Mouse (Mus musculus): ENCODE data around the gene Fam240a. TPM values are rescaled to one million over a fixed set of nuclear protein-coding genes. Genes with fewer than 3 reads are reported as not detected.

Gene Fam240a
- not detected in 2 replicates for total RNA-seq (2014; rRNA removed)
- polyA plus RNA-seq (2015; fragmentation: Nextera tagmentation; extraction: Ambion mirVana) = not detected in 2 replicates

- DNase-seq (ENCODE audit: low spot score) (no peak), ATAC-seq (ENCODE audit: low FRiP score) (no peak)
- Histone ChIP-seq H3K36me3 (ENCODE audit: insufficient read depth, low read length) (no peaks in the 10 kb centered on the region), H3K4me2 (ENCODE audit: low read depth, low read length, poor library complexity, severe bottlenecking) (no peak within 1 kb of the TSS), H3K27me3 (ENCODE audit: insufficient read depth, low read length) (no peaks in the 10 kb centered on the region), H3K27ac (ENCODE audit: low read depth, low read length) (no peak within 1 kb of the TSS), H3K9ac (replicated peaks; ENCODE audit: low read length, poor library complexity, severe bottlenecking) (no peak within 1 kb of the TSS), H3K9me3 (ENCODE audit: low read length) (no peaks in the 10 kb centered on the region), H3K4me1 (ENCODE audit: insufficient read depth, low read length) (no peaks in the 10 kb centered on the region), H3K4me3 (ENCODE audit: low read depth, low read length) (no peak within 1 kb of the TSS)
- no peak for TF ChIP-seq CTCF (IDR thresholded peaks at IDR 0.05)
- 93% methylated on average over 7 of the region's 7 CpGs for WGBS
Observed at GRCm38 (mm10) chr9:110916786-110917185, at the start of gene Fam240a. Gene Fam240a, minus strand, starts transcription at chr9:110916861.

- no peaks in the 10 kb centered on the region for H3K27me3 ChIP-seq (ENCODE audit: insufficient read depth, low read length)
- no peaks in the 10 kb centered on the region for H3K9me3 ChIP-seq (ENCODE audit: low read length)
- H3K4me2 ChIP-seq (ENCODE audit: low read depth, low read length, poor library complexity, severe bottlenecking) = no peak overlapping the region
- no peak overlapping the region for H3K4me3 ChIP-seq (ENCODE audit: low read depth, low read length)
- no peak overlapping the region for H3K27ac ChIP-seq (ENCODE audit: low read depth, low read length)
- no peaks in the 10 kb centered on the region for H3K36me3 ChIP-seq (ENCODE audit: insufficient read depth, low read length)
- H3K9ac ChIP-seq (replicated peaks; ENCODE audit: low read length, poor library complexity, severe bottlenecking) = no peak overlapping the region
- DNase-seq (ENCODE audit: low spot score) (no peak), ATAC-seq (ENCODE audit: low FRiP score) (no peak)
- H3K4me1 ChIP-seq (ENCODE audit: insufficient read depth, low read length) = no peaks in the 10 kb centered on the region
- TF ChIP-seq CTCF (IDR thresholded peaks at IDR 0.05) = no peak
- WGBS = 64% methylated on average over 2 of the region's 2 CpGs
Observed at GRCm38 (mm10) chr9:110965910-110966231, 49.2 kb upstream of the Fam240a start.

- H3K36me3 ChIP-seq (ENCODE audit: insufficient read depth, low read length) = no peaks in the 10 kb centered on the region
- H3K27me3 ChIP-seq (ENCODE audit: insufficient read depth, low read length) = no peaks in the 10 kb centered on the region
- DNase-seq (ENCODE audit: low spot score) (no peak), ATAC-seq (ENCODE audit: low FRiP score) (no peak)
- no peak overlapping the region for H3K27ac ChIP-seq (ENCODE audit: low read depth, low read length)
- H3K4me3 ChIP-seq (ENCODE audit: low read depth, low read length) = no peak overlapping the region
- no peak for TF ChIP-seq CTCF (IDR thresholded peaks at IDR 0.05)
- no peaks in the 10 kb centered on the region for H3K4me1 ChIP-seq (ENCODE audit: insufficient read depth, low read length)
- WGBS = 89% methylated on average over 22 of the region's 22 CpGs
- H3K9me3 ChIP-seq (ENCODE audit: low read length) = no peaks in the 10 kb centered on the region
- H3K9ac ChIP-seq (replicated peaks; ENCODE audit: low read length, poor library complexity, severe bottlenecking) = no peak overlapping the region
- no peak overlapping the region for H3K4me2 ChIP-seq (ENCODE audit: low read depth, low read length, poor library complexity, severe bottlenecking)
Observed at GRCm38 (mm10) chr9:110965062-110965909, 48.6 kb upstream of the Fam240a start.

GRCm38 (mm10) chr9:110963566-110964115 lies 47.0 kb upstream of the Fam240a start:
- Histone ChIP-seq H3K4me3 (ENCODE audit: low read depth, low read length) (no peak overlapping the region), H3K27ac (ENCODE audit: low read depth, low read length) (no peak overlapping the region), H3K4me1 (ENCODE audit: insufficient read depth, low read length) (no peaks in the 10 kb centered on the region), H3K4me2 (ENCODE audit: low read depth, low read length, poor library complexity, severe bottlenecking) (no peak overlapping the region), H3K36me3 (ENCODE audit: insufficient read depth, low read length) (no peaks in the 10 kb centered on the region), H3K9ac (replicated peaks; ENCODE audit: low read length, poor library complexity, severe bottlenecking) (no peak overlapping the region), H3K9me3 (ENCODE audit: low read length) (no peaks in the 10 kb centered on the region), H3K27me3 (ENCODE audit: insufficient read depth, low read length) (no peaks in the 10 kb centered on the region)
- no peak for TF ChIP-seq CTCF (IDR thresholded peaks at IDR 0.05)
- DNase-seq (ENCODE audit: low spot score) (no peak), ATAC-seq (ENCODE audit: low FRiP score) (no peak)
- 88% methylated on average over 8 of the region's 8 CpGs for WGBS

GRCm38 (mm10) chr9:110961386-110961785 lies 44.7 kb upstream of the Fam240a start:
- no peaks in the 10 kb centered on the region for H3K9me3 ChIP-seq (ENCODE audit: low read length)
- H3K27me3 ChIP-seq (ENCODE audit: insufficient read depth, low read length) = no peaks in the 10 kb centered on the region
- no peak overlapping the region for H3K4me2 ChIP-seq (ENCODE audit: low read depth, low read length, poor library complexity, severe bottlenecking)
- no peak for DNase-seq (ENCODE audit: low spot score)
- ATAC-seq (ENCODE audit: low FRiP score) = no peak
- no peak overlapping the region for H3K4me3 ChIP-seq (ENCODE audit: low read depth, low read length)
- no peak for TF ChIP-seq CTCF (IDR thresholded peaks at IDR 0.05)
- H3K9ac ChIP-seq (replicated peaks; ENCODE audit: low read length, poor library complexity, severe bottlenecking) = no peak overlapping the region
- no peak overlapping the region for H3K27ac ChIP-seq (ENCODE audit: low read depth, low read length)
- H3K36me3 ChIP-seq (ENCODE audit: insufficient read depth, low read length) = no peaks in the 10 kb centered on the region
- 96% methylated on average over 8 of the region's 8 CpGs for WGBS
- no peaks in the 10 kb centered on the region for H3K4me1 ChIP-seq (ENCODE audit: insufficient read depth, low read length)
